Mouse (Mus musculus): ENCODE results near the gene Znrf2.

Gene Znrf2

GRCm38 (mm10) chr6:54816388-54817065 is at the start of gene Znrf2:
Gene Znrf2, plus strand, starts transcription at chr6:54816916.
- peak; percentile 90 for DNase-seq (ENCODE audit: low read depth)

- no peak for DNase-seq (ENCODE audit: low read depth)
Observed at GRCm38 (mm10) chr6:54767746-54768145, 49.0 kb upstream of the Znrf2 start.

GRCm38 (mm10) chr6:54770766-54771165 is 46.0 kb upstream of the Znrf2 start:
- DNase-seq (ENCODE audit: low read depth), result no peak

GRCm38 (mm10) chr6:54771171-54771570 is 45.5 kb upstream of the Znrf2 start:
- no peak for DNase-seq (ENCODE audit: low read depth)

GRCm38 (mm10) chr6:54772078-54772477 is 44.6 kb upstream of the Znrf2 start:
- no peak for DNase-seq (ENCODE audit: low read depth)

GRCm38 (mm10) chr6:54775739-54776138 is 41.0 kb upstream of the Znrf2 start:
- no peak for DNase-seq (ENCODE audit: low read depth)

- DNase-seq (ENCODE audit: low read depth), result no peak
Observed at GRCm38 (mm10) chr6:54777661-54778060, 39.1 kb upstream of the Znrf2 start.

- no peak for DNase-seq (ENCODE audit: low read depth)
Observed at GRCm38 (mm10) chr6:54779968-54780367, 36.7 kb upstream of the Znrf2 start.

- DNase-seq (ENCODE audit: low read depth), result no peak
Observed at GRCm38 (mm10) chr6:54780569-54781304, 36.0 kb upstream of the Znrf2 start.

- DNase-seq (ENCODE audit: low read depth), result no peak
Observed at GRCm38 (mm10) chr6:54781881-54782280, 34.8 kb upstream of the Znrf2 start.

GRCm38 (mm10) chr6:54785098-54785730 is 31.5 kb upstream of the Znrf2 start:
- DNase-seq (ENCODE audit: low read depth), result no peak

GRCm38 (mm10) chr6:54786766-54787165 is 29.9 kb upstream of the Znrf2 start:
- DNase-seq (ENCODE audit: low read depth), result no peak

- no peak for DNase-seq (ENCODE audit: low read depth)
Observed at GRCm38 (mm10) chr6:54788493-54788892, 28.2 kb upstream of the Znrf2 start.

- no peak for DNase-seq (ENCODE audit: low read depth)
Observed at GRCm38 (mm10) chr6:54789139-54789538, 27.6 kb upstream of the Znrf2 start.

GRCm38 (mm10) chr6:54790071-54790470 is 26.6 kb upstream of the Znrf2 start:
- no peak for DNase-seq (ENCODE audit: low read depth)

GRCm38 (mm10) chr6:54793853-54794252 is 22.9 kb upstream of the Znrf2 start:
- DNase-seq (ENCODE audit: low read depth), result no peak

- DNase-seq (ENCODE audit: low read depth), result no peak
Observed at GRCm38 (mm10) chr6:54794372-54794771, 22.3 kb upstream of the Znrf2 start.

- DNase-seq (ENCODE audit: low read depth), result no peak
Observed at GRCm38 (mm10) chr6:54794991-54795390, 21.7 kb upstream of the Znrf2 start.

- DNase-seq (ENCODE audit: low read depth), result no peak
Observed at GRCm38 (mm10) chr6:54795971-54796370, 20.7 kb upstream of the Znrf2 start.

GRCm38 (mm10) chr6:54802348-54802747 is 14.4 kb upstream of the Znrf2 start:
- no peak for DNase-seq (ENCODE audit: low read depth)

GRCm38 (mm10) chr6:54804066-54804864 is 12.5 kb upstream of the Znrf2 start:
- no peak for DNase-seq (ENCODE audit: low read depth)

- no peak for DNase-seq (ENCODE audit: low read depth)
Observed at GRCm38 (mm10) chr6:54805779-54806178, 10.9 kb upstream of the Znrf2 start.

Measured in c-Kit-positive CD71-negative TER-119-negative erythroid progenitor cells, embryonic 14.5 days (primary cell).